Mouse (Mus musculus): ENCODE data around the gene Ly6g5b. TPM values are rescaled to one million over a fixed set of nuclear protein-coding genes. Genes with fewer than 3 reads are reported as not detected.

The Ly6g5b gene
- polyA plus RNA-seq, 1 experiment: 1.2 TPM

GRCm38 (mm10) chr17:35108097-35108496 lies 7.1 kb downstream of the Ly6g5b start, which contains the start of gene Ly6g5c:
Gene Ly6g5c, plus strand, starts transcription at chr17:35108279.
- DNase-seq (ENCODE audit: extremely low spot score in 1 of 2, low spot score in 1 of 2): no peak

- DNase-seq (ENCODE audit: extremely low spot score in 1 of 2, low spot score in 1 of 2): no peak
Measured at GRCm38 (mm10) chr17:35106522-35106921, 8.7 kb downstream of the Ly6g5b start.

GRCm38 (mm10) chr17:35105740-35106389 lies 9.4 kb downstream of the Ly6g5b start:
- no peak for DNase-seq (ENCODE audit: extremely low spot score in 1 of 2, low spot score in 1 of 2)

- no peak for DNase-seq (ENCODE audit: extremely low spot score in 1 of 2, low spot score in 1 of 2)
Measured at GRCm38 (mm10) chr17:35104754-35105153, 10.5 kb downstream of the Ly6g5b start.

- DNase-seq (ENCODE audit: extremely low spot score in 1 of 2, low spot score in 1 of 2): no peak
Measured at GRCm38 (mm10) chr17:35104079-35104478, 11.1 kb downstream of the Ly6g5b start.

DNA sequence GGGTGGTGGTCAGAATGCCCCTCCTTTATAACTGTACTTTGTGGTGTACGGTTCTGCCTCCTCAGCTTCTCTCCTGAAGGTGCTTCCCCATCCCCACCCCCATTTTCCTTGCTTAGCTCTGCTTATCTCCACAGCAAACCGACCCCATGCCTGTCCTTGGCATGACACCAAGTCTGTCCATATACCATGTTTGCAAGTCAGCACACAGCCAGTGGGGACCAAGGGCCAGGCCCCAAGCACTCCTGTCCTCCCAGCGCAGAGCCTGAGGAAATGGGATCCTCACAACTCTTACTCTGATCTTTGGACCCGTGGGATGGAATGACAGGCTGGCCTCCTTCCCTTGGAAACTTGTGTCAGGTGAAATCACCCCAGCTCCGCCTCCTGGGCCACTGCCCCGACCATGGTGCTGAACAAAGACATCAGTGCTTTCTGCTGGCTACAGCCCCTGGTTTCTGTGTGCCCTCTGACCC lies 12.0 kb downstream of the Ly6g5b start:
- DNase-seq (ENCODE audit: extremely low spot score in 1 of 2, low spot score in 1 of 2): no peak

DNA sequence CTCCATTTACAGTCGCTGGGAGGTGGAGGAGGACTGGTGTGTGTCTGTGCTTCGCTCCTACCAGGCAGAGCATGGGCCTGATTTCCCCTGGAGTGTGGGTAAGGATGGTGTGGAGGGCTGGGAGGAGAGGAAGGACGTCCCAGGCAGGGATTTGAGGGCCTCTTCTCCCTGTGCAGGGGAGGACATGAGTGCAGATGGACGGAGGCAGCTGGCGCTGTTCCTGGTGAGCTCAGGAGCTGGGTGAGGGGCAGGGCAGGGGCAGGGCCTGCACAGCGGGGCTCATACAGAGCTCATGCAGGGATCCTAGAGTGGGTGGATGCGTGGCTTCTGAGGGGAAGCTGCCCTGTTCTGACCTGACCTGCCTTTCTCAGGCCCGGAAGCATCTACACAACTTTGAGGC lies 12.9 kb downstream of the Ly6g5b start:
- no peak for DNase-seq (ENCODE audit: extremely low spot score in 1 of 2, low spot score in 1 of 2)

DNA sequence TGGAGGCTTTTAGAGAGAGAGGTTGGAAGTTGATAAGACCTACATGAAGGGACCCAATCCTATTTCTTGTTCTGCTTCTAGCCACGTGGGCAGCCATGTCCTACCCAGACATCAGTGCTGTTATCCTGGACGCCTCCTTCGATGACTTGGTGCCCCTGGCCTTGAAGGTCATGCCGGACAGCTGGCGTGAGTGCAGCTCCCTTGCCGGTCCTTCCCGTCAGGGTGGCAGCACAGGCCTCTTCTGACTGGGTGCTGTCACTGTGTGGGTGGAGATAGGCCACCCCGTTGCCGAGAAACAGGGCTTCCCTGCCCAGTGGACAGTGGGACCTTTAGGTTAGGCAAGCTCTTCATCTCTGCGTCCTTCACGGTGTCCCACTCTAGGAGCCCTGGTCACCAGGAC lies 14.1 kb downstream of the Ly6g5b start:
- no peak for DNase-seq (ENCODE audit: extremely low spot score in 1 of 2, low spot score in 1 of 2)

- no peak for DNase-seq (ENCODE audit: extremely low spot score in 1 of 2, low spot score in 1 of 2)
Measured at GRCm38 (mm10) chr17:35100196-35100765, 14.9 kb downstream of the Ly6g5b start.

GRCm38 (mm10) chr17:35097164-35097655 lies 18.0 kb downstream of the Ly6g5b start:
- peak; percentile 55 to 69 for DNase-seq (ENCODE audit: extremely low spot score in 1 of 2, low spot score in 1 of 2)

DNA sequence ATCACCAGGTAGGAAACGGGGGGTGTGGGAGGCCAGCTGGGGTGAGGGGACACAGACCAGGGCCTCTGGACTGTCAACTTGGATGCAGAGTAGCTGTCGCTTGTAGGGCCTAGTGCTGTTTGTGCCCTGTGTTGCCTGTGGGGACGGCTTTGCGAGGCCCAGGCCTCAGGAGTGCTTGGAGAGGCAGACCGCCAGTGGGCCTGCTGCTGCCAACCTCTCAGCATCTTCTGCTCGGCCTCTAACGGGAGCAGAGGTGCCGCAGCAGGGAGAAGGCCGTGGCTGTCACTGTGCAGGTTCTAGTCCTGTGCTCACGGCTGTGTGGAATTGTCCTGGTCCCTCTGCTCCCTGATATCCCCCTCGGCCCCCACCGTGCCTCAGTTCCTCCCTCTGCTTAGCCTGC lies 18.6 kb downstream of the Ly6g5b start:
- no peak for DNase-seq (ENCODE audit: extremely low spot score in 1 of 2, low spot score in 1 of 2)

- no peak for DNase-seq (ENCODE audit: extremely low spot score in 1 of 2, low spot score in 1 of 2)
Measured at GRCm38 (mm10) chr17:35094475-35095365, 20.5 kb downstream of the Ly6g5b start.

DNA sequence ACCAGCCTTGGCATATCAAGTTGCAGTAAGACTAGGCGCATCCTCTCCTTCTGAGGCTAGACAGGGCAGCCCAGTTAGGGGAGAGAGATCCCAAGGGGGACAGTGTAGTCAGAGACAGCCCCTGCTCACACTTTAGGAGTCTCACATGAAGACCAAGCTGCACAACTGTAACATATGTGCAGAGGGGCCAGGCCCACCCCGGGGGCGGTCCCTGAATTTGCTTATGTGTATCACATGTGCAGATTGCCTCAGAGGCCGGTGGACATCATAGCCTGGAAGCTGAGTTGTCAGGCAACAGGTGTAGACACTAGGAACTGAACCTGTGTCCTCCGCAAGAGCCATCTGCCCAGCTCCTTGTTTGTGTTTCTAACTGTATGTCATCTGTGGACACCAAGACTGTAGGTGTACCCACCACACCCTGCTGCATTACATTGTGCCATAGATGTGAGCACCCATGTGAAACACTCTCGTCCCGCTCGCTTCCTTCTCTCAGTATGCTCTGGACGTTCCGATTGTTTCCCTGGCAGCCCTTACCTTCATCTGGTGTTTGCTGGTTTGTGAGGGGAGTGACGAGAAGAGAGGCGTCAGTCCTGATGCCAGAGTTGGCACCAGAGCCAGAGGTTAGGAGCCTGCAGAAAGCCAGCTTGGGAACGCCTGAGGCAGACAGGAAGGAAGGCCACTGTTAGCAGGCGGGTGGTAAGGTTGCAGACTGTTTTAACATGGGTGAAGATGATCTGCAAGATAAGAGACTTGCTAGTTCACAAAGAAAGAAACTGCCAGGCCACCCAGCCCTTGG lies 22.6 kb downstream of the Ly6g5b start:
- DNase-seq (ENCODE audit: extremely low spot score in 1 of 2, low spot score in 1 of 2): no peak

GRCm38 (mm10) chr17:35090166-35090932 lies 24.9 kb downstream of the Ly6g5b start:
- no peak for DNase-seq (ENCODE audit: extremely low spot score in 1 of 2, low spot score in 1 of 2)

GRCm38 (mm10) chr17:35088825-35089644 lies 26.2 kb downstream of the Ly6g5b start, which contains the start of gene Abhd16a:
Gene Abhd16a, plus strand, starts transcription at chr17:35089263.
- DNase-seq (ENCODE audit: extremely low spot score in 1 of 2, low spot score in 1 of 2): peak; percentile 87 to 95

GRCm38 (mm10) chr17:35088151-35088550 lies 27.1 kb downstream of the Ly6g5b start:
- DNase-seq (ENCODE audit: extremely low spot score in 1 of 2, low spot score in 1 of 2): no peak

GRCm38 (mm10) chr17:35085208-35085865 lies 29.9 kb downstream of the Ly6g5b start, which contains the start of gene Ly6g6f:
Gene Ly6g6f, minus strand, starts transcription at chr17:35085610.
- no peak for DNase-seq (ENCODE audit: extremely low spot score in 1 of 2, low spot score in 1 of 2)

DNA sequence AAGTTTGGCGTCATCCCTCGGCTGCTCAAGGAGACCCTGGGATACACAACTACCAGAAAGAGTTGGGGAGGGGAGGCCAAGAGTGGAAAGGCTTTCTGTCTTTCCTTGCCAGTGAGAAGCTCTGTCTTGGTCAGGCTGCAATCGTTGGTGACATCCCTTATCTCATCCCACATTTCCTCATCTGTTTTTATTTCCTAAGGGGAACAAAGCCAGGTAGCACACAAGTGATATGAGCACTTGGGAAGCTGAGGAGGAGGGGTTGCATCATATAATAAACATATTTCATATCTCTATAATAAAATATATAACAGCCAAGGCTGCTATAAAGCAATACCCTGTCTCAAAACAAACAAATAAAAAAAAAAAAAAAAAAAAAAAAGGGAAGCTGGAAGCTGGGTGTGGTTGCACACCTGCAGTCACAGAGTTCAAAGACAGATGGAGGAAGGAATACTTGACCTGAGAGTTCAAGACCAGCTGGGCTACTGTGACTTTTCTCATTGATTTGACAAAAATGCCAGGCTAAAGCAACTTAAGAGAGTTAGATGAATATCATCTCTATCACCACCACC lies 31.2 kb downstream of the Ly6g5b start:
- DNase-seq (ENCODE audit: extremely low spot score in 1 of 2, low spot score in 1 of 2): no peak
